Mouse (Mus musculus) forebrain, postnatal 0 days (tissue): ENCODE data around the gene Ctrc. TPM values are rescaled to one million over a fixed set of nuclear protein-coding genes. Genes with fewer than 3 reads are reported as not detected.
"Not testable (repeated sequence)": the region's sequence is repeated elsewhere in the genome, so short reads cannot be mapped to it uniquely, and the experiment has no call there.

ENCODE experiments used
- ATAC-seq: fragments of 200-750 bp; cut with Nextera tagmentation; 2 replicates; pipeline ENCODE4 v1.8.0; 2017; ENCODE audit warnings: mild to moderate bottlenecking, moderate library complexity
- DNase-seq: peaks from one replicate; pipeline ENCODE4 v3.0.0-alpha.2; 2015
- H3K27ac ChIP-seq: fragments of 300-500 bp; sonication (generic); 2 replicates; pipeline ENCODE4 v1.5.1; 2014; ENCODE audit warnings: low read depth, mild to moderate bottlenecking, antibody characterized with exemption, low read length, moderate library complexity, mixed read lengths
- H3K27me3 ChIP-seq: fragments of 300-500 bp; sonication (generic); 2 replicates; pipeline ENCODE4 v1.6.1; 2014; ENCODE audit warnings: mild to moderate bottlenecking, low read length, mixed read lengths; ENCODE audit not compliant: insufficient read depth
- H3K36me3 ChIP-seq: fragments of 300-500 bp; sonication (generic); 2 replicates; pipeline ENCODE4 v1.6.1; 2014; ENCODE audit warnings: mild to moderate bottlenecking, moderate library complexity; ENCODE audit not compliant: insufficient read depth
- H3K4me1 ChIP-seq: fragments of 300-500 bp; sonication (generic); 2 replicates; pipeline ENCODE4 v1.6.1; 2014; ENCODE audit warnings: antibody characterized with exemption; ENCODE audit not compliant: insufficient read depth
- H3K4me2 ChIP-seq: fragments of 300-500 bp; sonication (generic); 2 replicates; pipeline ENCODE4 v1.6.1; 2014; ENCODE audit warnings: low read depth, mild to moderate bottlenecking, moderate library complexity
- H3K4me3 ChIP-seq: fragments of 300-500 bp; sonication (generic); 2 replicates; pipeline ENCODE4 v1.5.1; 2014; ENCODE audit warnings: low read depth, low read length, mixed read lengths
- H3K9ac ChIP-seq: fragments of 300-500 bp; sonication (generic); 2 replicates; pipeline ENCODE4 v1.6.1; 2014; ENCODE audit warnings: mild to moderate bottlenecking
- H3K9me3 ChIP-seq: fragments of 300-500 bp; sonication (generic); 2 replicates; pipeline ENCODE4 v1.6.1; 2016; ENCODE audit warnings: low read length
- CTCF ChIP-seq: sonication (generic); IDR thresholded peaks from 2 replicates; pipeline ENCODE4 v1.5.1; 2016; ENCODE audit warnings: antibody characterized with exemption, control low read depth, low read depth
- WGBS: fragments of 180-500 bp; shearing (Covaris S2); extraction: QIAGEN DNeasy Blood & Tissue Kit; methylation state at CpG from one replicate; pipeline ENCODE4 v1.1.7; 2014; 5-methylcytosine and 5-hydroxymethylcytosine counted together
- polyA plus RNA-seq: library from polyadenylated mRNA; unstranded; fragments of >200 nt; fragmentation: Nextera tagmentation; extraction: Ambion mirVana; gene quantifications from 2 replicates; pipeline ENCODE4 v1.2.1, GENCODE M21; 2015
- total RNA-seq: library from RNA; depleted of rRNA; stranded (reverse); fragments of >200 nt; gene quantifications from 2 replicates; pipeline ENCODE4 v1.2.3, GENCODE M21; 2014

Gene Ctrc
- total and polyA plus RNA-seq, 2 experiments from 2014 or later, result not detected

GRCm38 (mm10) chr4:141781201-141781985 lies 64.8 kb downstream of the Ctrc start:
- Histone ChIP-seq H3K4me1 (no peaks in the 10 kb centered on the region), H3K27me3 (no peaks in the 10 kb centered on the region), H3K4me3 (no peak overlapping the region), H3K27ac (no peak overlapping the region), H3K9ac (no peak overlapping the region), H3K36me3 (peaks cover 75% of the 10 kb centered on the region), H3K9me3 (no peaks in the 10 kb centered on the region), H3K4me2 (no peak overlapping the region)
- 97% methylated on average over 8 of the region's 8 CpGs for WGBS
- TF ChIP-seq CTCF, result no peak
- DNase-seq (no peak), ATAC-seq (no peak)

DNA sequence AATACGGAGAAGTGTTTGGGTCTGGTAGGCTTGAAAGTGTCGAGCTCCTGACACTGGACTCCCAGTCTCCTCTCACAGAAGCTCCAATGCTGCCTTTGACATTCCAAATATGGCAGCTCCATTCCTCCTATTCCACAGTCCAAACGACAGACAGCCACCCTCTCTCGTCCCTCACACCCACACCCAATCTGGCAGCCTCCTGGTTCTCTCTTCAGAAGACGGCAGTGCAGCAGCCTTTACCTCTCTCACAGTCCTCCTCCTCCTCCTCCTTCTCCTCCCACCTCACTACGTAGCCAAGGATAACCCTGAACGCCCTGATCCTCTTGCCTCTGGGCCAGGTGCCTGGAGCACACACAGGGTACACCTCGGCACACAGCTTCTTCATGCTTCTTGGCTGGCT lies 66.3 kb downstream of the Ctrc start:
- Histone ChIP-seq H3K4me2 (no peak overlapping the region), H3K27me3 (no peaks in the 10 kb centered on the region), H3K27ac (no peak overlapping the region), H3K9me3 (no peaks in the 10 kb centered on the region), H3K4me1 (no peaks in the 10 kb centered on the region), H3K4me3 (no peak overlapping the region), H3K9ac (no peak overlapping the region), H3K36me3 (peaks cover 81% of the 10 kb centered on the region)
- 88% methylated on average over 8 of the region's 8 CpGs for WGBS
- DNase-seq (no peak), ATAC-seq (no peak)
- TF ChIP-seq CTCF, result no peak

GRCm38 (mm10) chr4:141773019-141773418 lies 73.1 kb downstream of the Ctrc start:
- H3K4me2 ChIP-seq, H3K9me3 ChIP-seq, H3K9ac ChIP-seq, H3K4me3 ChIP-seq, H3K4me1 ChIP-seq, ATAC-seq, H3K27ac ChIP-seq, DNase-seq, H3K27me3 ChIP-seq: not testable (repeated sequence)
- H3K36me3 ChIP-seq, result peaks cover 90% of the 10 kb centered on the region
- 93% methylated on average over 4 of the region's 4 CpGs for WGBS

GRCm38 (mm10) chr4:141771823-141772222 lies 74.3 kb downstream of the Ctrc start:
- ATAC-seq, result no peak
- Histone ChIP-seq H3K9ac (no peak overlapping the region), H3K9me3 (no peaks in the 10 kb centered on the region), H3K4me2 (no peak overlapping the region), H3K27me3 (no peaks in the 10 kb centered on the region), H3K36me3 (peaks cover 95% of the 10 kb centered on the region), H3K4me1 (no peaks in the 10 kb centered on the region), H3K4me3 (no peak overlapping the region), H3K27ac (no peak overlapping the region)
- no peak for DNase-seq
- TF ChIP-seq CTCF, result no peak
- 90% methylated on average over 8 of the region's 8 CpGs for WGBS

DNA sequence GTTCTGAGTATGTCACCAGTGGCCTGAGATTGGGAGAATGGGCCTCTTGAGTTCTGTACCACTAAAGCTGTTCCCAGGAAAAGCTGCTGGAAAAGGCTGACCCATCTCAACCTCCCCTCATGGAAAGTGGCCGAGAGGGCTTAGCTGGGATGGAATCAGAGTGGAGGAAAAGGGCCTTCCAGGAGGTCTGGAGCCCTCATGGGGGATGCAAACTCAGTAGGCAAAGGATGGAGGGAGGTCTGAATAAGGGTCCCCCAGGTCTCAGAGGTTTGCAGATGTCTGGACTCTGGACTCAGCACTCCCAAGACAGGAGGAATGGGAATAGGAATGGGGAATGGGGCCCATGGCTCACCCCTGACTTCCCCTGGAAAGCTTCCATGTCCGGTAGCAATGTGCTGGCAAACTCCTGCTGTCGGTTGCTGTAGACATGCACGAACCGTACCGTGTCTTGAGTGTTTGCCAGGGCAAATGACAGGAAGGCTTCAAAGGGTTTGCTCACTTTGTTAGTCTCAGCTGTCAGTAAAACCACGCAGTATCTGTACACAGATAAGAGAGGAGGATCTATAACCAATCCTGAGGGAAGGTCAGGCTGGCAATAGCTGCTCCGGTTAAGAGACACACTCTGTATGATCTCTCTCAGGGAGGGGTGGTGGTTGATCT lies 76.5 kb downstream of the Ctrc start:
- Histone ChIP-seq H3K4me3 (no peak overlapping the region), H3K36me3 (peaks cover 86% of the 10 kb centered on the region), H3K9ac (no peak overlapping the region), H3K27me3 (no peaks in the 10 kb centered on the region), H3K27ac (no peak overlapping the region), H3K4me2 (no peak overlapping the region), H3K4me1 (0 out of 2 replicates have a peak, but pooled peaks cover 7% of the 10 kb centered on the region), H3K9me3 (no peaks in the 10 kb centered on the region)
- ATAC-seq (no peak), DNase-seq (no peak)
- 83% methylated on average over 8 of the region's 8 CpGs for WGBS
- TF ChIP-seq CTCF, result no peak

DNA sequence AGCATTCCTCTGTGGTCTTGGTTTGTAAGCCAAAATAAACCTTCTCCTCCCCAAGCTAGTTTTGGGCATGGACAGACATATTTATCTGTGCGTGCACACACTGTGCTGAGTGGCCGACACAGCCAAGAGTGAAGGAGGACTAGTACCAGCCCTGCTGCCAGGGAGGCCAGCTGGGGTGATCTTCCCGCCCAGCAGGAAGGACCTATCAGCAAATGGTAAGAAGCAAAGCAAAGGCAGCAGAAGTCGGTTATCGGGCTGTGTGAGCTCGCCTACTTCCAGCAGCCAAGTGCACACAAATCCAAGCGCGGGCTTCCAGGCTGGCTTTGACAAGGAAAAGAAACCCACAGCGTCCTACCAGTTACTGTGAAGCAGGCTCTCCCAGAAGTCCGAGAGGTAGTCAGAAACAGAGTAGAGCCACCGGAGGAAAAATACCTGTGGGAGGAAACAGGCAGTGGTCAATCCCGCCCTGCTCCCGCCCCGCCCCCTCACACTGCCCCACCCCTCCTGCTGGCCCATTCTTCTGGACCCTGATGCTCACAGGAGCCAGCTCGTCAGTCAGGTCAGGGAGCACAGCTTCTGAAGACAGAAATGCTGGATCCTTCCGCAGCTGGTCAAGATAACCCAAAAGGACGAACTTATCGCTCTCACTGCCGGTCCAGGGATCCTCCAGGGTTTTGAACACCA lies 78.7 kb downstream of the Ctrc start:
- ATAC-seq (peak; percentile 68), DNase-seq (peak; percentile 35)
- Histone ChIP-seq H3K9me3 (no peaks in the 10 kb centered on the region), H3K4me3 (no peak overlapping the region), H3K4me1 (0 out of 2 replicates have a peak, but pooled peaks cover 7% of the 10 kb centered on the region), H3K27ac (peak overlapping the region; percentile 54), H3K9ac (no peak overlapping the region), H3K36me3 (peaks cover 87% of the 10 kb centered on the region), H3K27me3 (no peaks in the 10 kb centered on the region), H3K4me2 (no peak overlapping the region)
- no peak for TF ChIP-seq CTCF
- 70% methylated on average over 19 of the region's 19 CpGs for WGBS
